Mouse (Mus musculus): ENCODE measurements at regions not wholly inside any gene's neighbourhood (a gene's known extent, or its start where the extent isn't known, plus 50 kb on each side); places are given as distances from the start of the nearest gene placed in this dataset.
"Not testable (repeated sequence)": the region's sequence is repeated elsewhere in the genome, so short reads cannot be mapped to it uniquely, and the experiment has no call there.

DNA sequence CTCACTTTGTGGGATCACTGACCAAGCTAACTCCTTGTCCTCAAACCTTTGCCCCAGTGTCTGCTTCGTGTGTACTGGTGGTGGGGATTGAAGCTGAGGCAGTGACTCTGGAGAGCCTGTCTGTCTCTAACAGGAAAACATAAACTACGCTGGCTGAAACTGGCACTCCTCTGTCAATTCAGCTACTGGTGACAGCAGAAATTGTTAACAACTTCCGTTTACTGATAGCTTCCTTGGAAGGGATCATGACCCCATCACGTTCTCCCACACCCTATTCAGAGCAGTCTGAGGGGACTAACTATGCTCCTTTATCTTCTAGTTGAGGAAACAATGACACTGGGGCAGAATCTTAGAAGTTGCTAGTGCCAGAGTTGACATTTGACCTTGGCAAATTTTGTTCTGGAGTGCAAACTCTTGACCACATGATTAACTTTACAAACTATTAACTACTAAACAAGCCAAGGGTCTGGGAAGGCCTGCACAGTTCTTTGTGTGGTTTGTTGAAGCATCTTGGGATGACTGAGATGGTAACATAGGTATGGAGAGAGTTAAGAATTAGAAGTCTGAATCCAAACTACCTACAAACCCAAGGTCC lies 96.7 kb upstream of the Max start:
- no peak for DNase-seq (ENCODE audit: extremely low spot score, low spot score)

DNA sequence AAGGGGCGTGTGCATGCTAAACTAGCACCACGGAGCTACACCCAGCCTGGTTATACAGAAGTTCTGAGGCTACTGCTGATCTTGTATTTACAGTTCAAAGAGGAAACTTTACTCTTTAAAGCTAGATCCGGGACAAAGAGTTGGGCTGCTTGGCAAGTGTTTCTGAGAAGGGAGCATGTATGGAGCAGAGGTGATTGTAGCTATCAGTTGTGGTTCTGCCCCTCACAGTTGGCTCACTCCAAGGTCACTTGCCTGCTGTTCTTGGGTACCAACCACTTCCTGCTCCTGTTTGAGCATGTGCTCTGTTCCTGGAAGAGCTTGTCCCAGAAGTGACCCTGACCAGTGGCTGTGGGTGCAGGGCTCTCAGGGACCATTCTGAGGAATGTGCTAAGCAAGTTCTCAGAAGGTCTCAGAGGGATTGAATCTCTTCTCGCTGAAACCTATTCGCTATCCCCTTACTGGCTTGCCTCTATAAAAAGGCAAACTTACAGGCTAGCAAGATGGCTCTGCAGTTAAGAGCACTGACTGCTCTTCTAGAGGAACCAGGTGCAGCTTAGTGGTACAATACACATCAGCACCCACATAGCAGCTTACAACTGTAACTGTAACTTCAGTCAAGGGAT lies 94.9 kb upstream of the Max start:
- DNase-seq (ENCODE audit: extremely low spot score, low spot score), result no peak

- no peak for DNase-seq (ENCODE audit: extremely low spot score, low spot score)
Measured at GRCm38 (mm10) chr12:77054700-77055099, 92.7 kb upstream of the Max start.

- DNase-seq (ENCODE audit: extremely low spot score, low spot score), result no peak
Measured at GRCm38 (mm10) chr12:77054211-77054610, 92.2 kb upstream of the Max start.

- no peak for DNase-seq (ENCODE audit: extremely low spot score, low spot score)
Measured at GRCm38 (mm10) chr12:77052853-77053252, 90.9 kb upstream of the Max start.

- no peak for DNase-seq (ENCODE audit: extremely low spot score, low spot score)
Measured at GRCm38 (mm10) chr12:77048380-77048779, 86.4 kb upstream of the Max start.

- no peak for DNase-seq (ENCODE audit: extremely low spot score, low spot score)
Measured at GRCm38 (mm10) chr12:77047273-77047672, 85.3 kb upstream of the Max start.

DNA sequence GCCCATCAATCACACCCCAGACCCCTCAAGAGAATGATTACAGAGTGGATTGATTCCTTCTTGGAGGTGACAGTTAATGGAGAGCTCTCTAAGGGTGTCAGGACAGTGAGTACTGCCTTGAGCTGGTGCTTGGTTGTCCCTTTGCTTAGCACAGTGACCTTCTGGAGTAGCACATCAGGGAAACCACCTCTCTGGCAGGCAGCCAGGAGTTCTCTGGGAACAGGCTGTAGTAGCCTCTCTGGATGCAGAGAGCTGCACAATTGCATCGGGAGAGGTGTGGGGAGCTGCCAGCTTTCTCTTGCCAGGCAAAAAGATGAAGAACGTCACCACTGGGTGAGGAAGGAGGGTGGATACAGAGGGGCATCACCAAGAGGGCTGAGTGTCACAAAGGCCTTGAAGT lies 84.0 kb upstream of the Max start:
- DNase-seq (ENCODE audit: extremely low spot score, low spot score), result no peak

GRCm38 (mm10) chr12:77045356-77045755 lies 83.4 kb upstream of the Max start:
- DNase-seq (ENCODE audit: extremely low spot score, low spot score), result no peak

DNA sequence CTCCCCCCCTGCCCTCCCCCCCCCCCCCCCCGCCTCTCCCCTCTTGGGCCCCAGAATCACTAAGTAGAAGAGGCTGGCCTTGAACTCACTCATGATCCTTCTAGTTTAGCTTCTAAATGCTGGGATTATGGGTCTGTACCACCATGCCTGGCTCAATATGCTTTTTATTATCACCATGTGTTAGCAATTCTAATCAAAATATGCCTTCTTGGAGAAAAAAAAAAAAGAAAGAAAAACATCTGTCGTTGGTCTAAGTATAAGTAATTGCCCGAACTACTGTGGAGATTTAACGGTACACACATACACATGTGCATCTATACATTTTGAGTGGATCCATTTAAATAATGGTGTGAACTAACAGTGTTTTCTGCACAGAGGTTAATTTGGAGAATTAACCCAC lies 80.4 kb upstream of the Max start:
- DNase-seq (ENCODE audit: extremely low spot score, low spot score), result no peak

GRCm38 (mm10) chr12:77041141-77041540 lies 79.1 kb upstream of the Max start:
- no peak for DNase-seq (ENCODE audit: extremely low spot score, low spot score)

GRCm38 (mm10) chr12:77039953-77040305 lies 77.9 kb upstream of the Max start:
- no peak for DNase-seq (ENCODE audit: extremely low spot score, low spot score)

DNA sequence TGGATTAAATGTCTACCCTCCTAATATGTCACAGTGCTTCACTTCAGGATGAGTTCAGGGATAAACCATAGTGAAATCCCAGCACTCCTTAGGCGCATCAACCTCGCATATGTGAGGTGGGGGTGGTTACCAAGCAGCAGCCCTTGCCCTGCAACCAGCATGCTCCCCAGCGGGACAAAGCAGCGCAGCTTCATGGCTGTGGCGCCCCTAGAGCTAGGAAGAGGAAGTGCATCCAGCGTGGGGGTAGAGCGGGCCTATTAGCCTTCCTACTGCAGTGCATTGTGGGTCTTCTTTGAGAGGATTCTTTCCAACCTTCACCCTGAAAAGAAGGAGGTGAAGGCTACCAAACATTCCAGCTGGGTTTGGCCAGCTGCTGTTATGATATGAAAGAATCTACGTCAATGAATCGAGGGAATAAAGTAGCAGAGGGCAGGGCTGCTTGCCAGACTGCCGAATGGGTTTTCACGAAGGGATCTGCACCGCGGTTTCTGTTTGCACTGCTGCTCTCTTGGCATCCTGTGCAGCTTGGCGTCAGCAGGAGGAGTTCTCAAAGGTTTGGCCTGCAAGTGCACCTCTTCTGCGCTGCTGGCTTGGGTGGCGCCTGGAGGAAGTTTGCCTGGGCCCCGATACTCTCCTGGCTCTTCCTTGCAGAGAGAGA lies 77.4 kb upstream of the Max start:
- no peak for DNase-seq (ENCODE audit: extremely low spot score, low spot score)

DNA sequence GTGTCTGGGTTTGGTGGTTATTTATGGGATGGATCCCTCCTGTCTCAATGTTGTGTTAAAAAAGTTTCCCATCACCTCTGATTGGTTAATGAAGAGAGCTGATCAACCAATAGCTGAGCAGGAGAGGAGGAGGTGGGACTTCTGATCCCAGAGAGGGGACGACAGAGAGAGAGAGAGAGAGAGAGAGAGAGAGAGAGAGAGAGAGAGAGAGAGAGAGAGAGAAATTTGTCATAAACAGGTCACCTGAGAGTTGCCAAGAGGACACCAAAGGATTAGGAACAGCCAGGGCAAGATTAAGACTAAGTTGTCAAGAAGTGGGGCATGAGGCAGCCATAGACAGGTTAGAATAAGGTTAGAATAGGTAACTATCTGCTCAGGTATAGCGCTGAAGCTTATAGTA lies 73.7 kb upstream of the Max start:
- no peak for DNase-seq (ENCODE audit: extremely low spot score, low spot score)

DNA sequence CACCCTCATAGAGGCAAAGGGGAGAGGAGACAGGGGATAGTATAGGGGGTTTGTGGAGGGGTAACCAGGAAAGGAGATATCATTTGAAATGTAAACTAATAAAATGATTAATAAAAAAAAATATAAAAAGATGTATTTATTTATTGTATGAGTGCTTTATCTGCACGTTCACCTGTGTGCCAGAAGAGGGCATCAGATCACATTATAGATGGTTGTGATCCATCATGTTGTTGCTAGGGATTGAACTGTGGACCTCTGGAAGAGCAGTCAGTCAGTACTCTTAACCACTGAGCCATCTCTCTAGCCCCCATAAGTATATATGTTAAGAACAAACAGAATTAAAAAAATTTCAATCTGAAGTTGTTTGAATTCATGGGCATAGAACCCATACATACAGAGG lies 69.4 kb upstream of the Max start:
- DNase-seq (ENCODE audit: extremely low spot score, low spot score), result no peak

DNA sequence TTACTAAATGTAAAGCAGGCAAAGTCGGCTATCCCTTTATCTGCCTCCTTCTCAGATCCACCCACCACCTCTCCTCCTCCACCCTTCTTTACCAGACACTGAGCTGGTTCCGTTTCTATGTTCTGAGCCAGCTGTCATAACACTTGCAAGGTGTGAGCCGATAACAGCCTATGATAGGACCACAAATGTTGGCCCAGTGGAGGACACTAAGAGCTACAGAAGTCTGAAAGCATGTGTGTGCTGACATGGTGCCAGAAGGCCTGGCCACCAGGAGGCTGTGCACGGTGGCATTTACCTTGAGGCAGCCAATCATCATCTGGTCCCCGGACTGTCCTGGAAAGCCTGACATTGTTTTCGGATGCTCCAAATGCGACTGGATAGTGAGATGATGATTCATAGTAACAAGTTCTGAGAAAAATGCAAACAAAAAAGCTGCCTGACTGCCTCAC lies 63.5 kb upstream of the Max start:
- no peak for DNase-seq (ENCODE audit: extremely low spot score, low spot score)

GRCm38 (mm10) chr12:77022538-77022937 lies 60.5 kb upstream of the Max start:
- no peak for DNase-seq (ENCODE audit: extremely low spot score, low spot score)

GRCm38 (mm10) chr12:77021881-77022280 lies 59.9 kb upstream of the Max start:
- no peak for DNase-seq (ENCODE audit: extremely low spot score, low spot score)

DNA sequence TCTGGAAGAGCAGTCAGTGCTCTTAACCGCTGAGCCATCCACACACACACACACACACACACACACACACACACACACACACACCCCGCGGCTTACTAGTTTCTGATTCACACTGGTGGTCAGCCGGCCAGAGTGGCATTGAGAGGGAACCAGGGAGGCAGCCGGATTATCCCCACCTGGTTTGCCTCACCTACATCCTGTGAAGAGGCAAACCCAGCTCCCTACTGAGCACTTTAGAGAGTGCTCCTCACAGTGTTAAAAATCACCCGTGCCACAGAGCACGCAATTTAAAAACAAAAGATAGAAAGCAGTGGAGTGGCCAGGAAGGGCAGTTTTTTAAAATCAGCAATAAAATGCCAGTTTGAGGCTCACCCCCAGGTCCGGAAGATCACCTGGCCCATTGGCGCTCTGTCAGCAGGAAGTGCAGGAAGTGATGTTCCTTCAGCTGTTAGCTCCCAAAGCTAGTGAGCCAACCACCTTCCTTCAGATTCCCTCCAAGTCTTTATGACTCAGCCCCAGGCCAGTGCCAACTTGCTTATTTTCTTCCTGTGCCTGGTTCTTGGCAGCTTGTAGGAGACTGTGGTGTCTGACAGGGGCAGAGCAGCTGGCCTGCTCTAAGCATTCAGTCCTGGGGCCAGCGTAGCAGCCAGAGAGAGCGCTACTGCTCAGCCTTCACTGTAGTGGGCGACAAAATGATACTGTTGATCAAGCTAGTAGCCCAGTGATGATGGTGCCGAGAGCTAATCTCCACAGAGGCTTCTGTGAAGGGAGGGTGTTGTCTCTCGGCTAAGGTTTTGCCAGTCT lies 57.9 kb upstream of the Max start:
- no peak for DNase-seq (ENCODE audit: extremely low spot score, low spot score)

DNA sequence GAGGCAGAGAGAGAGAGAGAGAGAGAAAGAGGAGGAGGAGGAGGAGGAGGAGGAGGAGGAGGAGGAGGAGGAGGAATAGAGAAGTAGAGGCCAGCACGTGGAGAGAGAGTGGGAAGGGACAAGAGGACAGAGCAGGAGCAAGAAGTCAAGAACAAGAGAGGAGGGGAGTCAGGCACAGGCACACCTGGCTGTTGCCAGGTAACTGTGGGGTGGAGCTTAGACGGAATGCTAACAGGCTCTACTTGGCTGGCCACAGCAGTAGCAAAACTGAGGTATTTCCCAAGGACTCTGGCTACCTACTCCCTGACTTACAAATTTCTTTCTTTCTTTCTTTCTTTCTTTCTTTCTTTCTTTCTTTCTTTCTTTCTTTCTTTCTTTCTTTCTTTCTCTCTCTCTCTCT lies 57.1 kb upstream of the Max start:
- not testable (repeated sequence) for DNase-seq (ENCODE audit: extremely low spot score, low spot score)

DNA sequence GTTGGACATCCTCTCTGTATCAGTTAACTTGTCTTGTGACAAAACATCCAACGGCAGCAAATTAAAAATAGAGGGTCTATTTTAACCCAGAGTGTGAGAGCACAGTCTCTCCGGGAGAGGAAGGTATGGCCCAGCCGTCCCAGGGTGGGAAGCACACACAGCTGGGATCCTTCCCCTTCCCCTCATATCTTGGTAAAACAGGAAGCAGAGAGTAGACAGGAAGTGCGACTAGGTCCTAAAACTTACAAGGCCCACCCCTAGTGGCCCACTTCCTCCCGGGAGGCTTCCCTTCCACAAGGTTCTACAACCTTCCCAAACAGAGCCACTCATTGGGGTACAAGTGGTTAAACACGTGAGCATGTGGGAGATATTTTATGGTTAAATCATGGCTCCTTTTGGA lies 56.4 kb upstream of the Max start:
- no peak for DNase-seq (ENCODE audit: extremely low spot score, low spot score)

GRCm38 (mm10) chr12:77014908-77015307 lies 52.9 kb upstream of the Max start:
- DNase-seq (ENCODE audit: extremely low spot score, low spot score), result no peak

All from neural tube, embryonic 10.5 days (tissue).